Mouse (Mus musculus) lung, postnatal 0 days (tissue): ENCODE results near the gene Pdzrn4.

Experiments
- CTCF ChIP-seq: IDR thresholded peaks from 2 replicates; pipeline ENCODE4 v1.5.1; 2016; ENCODE audit warnings: antibody characterized with exemption, mild to moderate bottlenecking
- EP300 ChIP-seq: IDR thresholded peaks from 2 replicates; pipeline ENCODE4 v1.6.1; 2016; ENCODE audit warnings: antibody characterized with exemption, mild to moderate bottlenecking, control low read depth

DNA sequence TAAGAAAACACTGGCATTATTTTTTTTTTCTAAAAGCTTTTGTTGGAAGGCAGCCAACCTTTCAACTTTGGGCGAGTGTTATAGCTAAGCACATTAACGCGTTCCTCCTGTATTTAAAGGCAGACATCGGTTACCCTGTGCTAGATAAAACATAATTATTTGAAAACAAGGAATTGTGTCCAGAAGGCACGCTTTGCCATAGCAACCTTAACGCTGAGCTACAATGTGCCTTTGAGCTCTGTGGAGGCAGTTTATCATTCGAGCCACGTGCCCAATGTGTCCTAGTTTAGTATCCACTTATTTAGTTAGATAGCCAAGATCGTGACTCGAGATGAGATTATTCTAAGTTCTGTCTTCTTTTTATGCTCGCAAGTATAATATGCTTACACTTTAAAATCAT is 180.8 kb downstream of the Pdzrn4 start:
- no peak for TF ChIP-seq CTCF
- no peak for TF ChIP-seq EP300
